Mouse (Mus musculus) megakaryocyte, adult 5-6 weeks (primary cell): ENCODE measurements around the gene Gm8897. TPM values are rescaled to one million over a fixed set of nuclear protein-coding genes. Genes with fewer than 3 reads are reported as not detected.
"Not testable (repeated sequence)": the region's sequence is repeated elsewhere in the genome, so short reads cannot be mapped to it uniquely, and the experiment has no call there.

ENCODE experiments used
- ATAC-seq: 2 replicates; pipeline ENCODE4 v1.8.0; 2016; ENCODE audit warnings: mild to moderate bottlenecking, inconsistent platforms; ENCODE audit not compliant: poor library complexity, severe bottlenecking
- total RNA-seq, 2 experiments: library from RNA; stranded (forward) in 1 of 2; stranded (reverse) in 1 of 2; fragments of 153-499, 151-499 nt in 1 of 2; fragments of 221-1000, 200-1000 nt in 1 of 2; gene quantifications; 2 replicates each; pipeline versions ENCODE4 v1.2.3 to v1.2.4; 2015 to 2017

Gene Gm8897
- total RNA-seq (2015) (not detected in 2 replicates), total RNA-seq (2017) (not detected in 2 replicates)

- ATAC-seq, result not testable (repeated sequence)
Measured at GRCm38 (mm10) chr5:11416118-11416517, at the start of gene Gm8897. Gm8897 (plus strand) TSS chr5:11416418.

GRCm38 (mm10) chr5:11416691-11417090, 473 bp downstream of the Gm8897 start:
- ATAC-seq, result not testable (repeated sequence)

Other genes starting within 250 kb of the Gm8897 start
- gene Gm5861, start 233.3 kb upstream of the Gm8897 start, total RNA-seq (2015), result not detected in 2 replicates
- gene Gm5861, start 233.3 kb upstream of the Gm8897 start, total RNA-seq (2017), result not detected in 2 replicates
- not detected in 2 replicates for gene Gm8890, start 160.4 kb upstream of the Gm8897 start, total RNA-seq (2015)
- not detected in 2 replicates for gene Gm8890, start 160.4 kb upstream of the Gm8897 start, total RNA-seq (2017)
- gene Speer1, start 74.9 kb upstream of the Gm8897 start, total RNA-seq (2015), result not detected in 2 replicates
- gene Speer1, start 74.9 kb upstream of the Gm8897 start, total RNA-seq (2017), result not detected in 2 replicates
- gene Gm8906, start 86.3 kb downstream of the Gm8897 start, total RNA-seq (2015), result not detected in 2 replicates
- not detected in 2 replicates for gene Gm8906, start 86.3 kb downstream of the Gm8897 start, total RNA-seq (2017)
- not detected in 2 replicates for gene Gm6460, start 178.5 kb downstream of the Gm8897 start, total RNA-seq (2015)
- not detected in 2 replicates for gene Gm6460, start 178.5 kb downstream of the Gm8897 start, total RNA-seq (2017)